Mouse (Mus musculus) 416B (cell line): Measurements from ENCODE around the gene Lrrc26.
A peak's percentile ranks its signal among the peaks of the same experiment; 100 is the strongest.

Experiments used
- DNase-seq: peaks from one replicate; pipeline ENCODE4 v3.0.0; 2011; ENCODE audit warnings: low read depth

Lrrc26 gene

DNA sequence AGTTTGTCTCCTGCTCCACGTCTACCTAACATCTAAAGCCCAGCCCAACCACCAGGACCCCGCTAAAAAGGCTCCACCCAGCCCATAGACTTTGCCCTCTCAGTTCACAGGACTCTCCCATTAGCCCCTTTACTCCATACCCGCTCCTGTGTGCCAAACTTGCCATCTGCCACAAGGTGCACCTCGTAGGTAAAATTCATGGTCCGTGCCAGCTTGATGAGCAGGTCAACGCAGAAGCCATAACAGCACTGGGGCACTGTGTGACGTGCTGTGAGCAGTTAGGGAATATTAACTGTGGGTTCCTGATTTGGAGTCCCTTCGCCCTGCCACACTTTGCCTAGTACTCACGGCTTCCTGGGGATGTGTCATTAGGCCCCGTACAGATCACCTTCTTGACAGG is 8.3 kb downstream of the Lrrc26 start:
- DNase-seq, result no peak

GRCm38 (mm10) chr2:25303452-25303851 is 13.7 kb downstream of the Lrrc26 start:
- DNase-seq, result no peak

GRCm38 (mm10) chr2:25303931-25304656 is 14.4 kb downstream of the Lrrc26 start:
- peak; percentile 69 for DNase-seq

DNA sequence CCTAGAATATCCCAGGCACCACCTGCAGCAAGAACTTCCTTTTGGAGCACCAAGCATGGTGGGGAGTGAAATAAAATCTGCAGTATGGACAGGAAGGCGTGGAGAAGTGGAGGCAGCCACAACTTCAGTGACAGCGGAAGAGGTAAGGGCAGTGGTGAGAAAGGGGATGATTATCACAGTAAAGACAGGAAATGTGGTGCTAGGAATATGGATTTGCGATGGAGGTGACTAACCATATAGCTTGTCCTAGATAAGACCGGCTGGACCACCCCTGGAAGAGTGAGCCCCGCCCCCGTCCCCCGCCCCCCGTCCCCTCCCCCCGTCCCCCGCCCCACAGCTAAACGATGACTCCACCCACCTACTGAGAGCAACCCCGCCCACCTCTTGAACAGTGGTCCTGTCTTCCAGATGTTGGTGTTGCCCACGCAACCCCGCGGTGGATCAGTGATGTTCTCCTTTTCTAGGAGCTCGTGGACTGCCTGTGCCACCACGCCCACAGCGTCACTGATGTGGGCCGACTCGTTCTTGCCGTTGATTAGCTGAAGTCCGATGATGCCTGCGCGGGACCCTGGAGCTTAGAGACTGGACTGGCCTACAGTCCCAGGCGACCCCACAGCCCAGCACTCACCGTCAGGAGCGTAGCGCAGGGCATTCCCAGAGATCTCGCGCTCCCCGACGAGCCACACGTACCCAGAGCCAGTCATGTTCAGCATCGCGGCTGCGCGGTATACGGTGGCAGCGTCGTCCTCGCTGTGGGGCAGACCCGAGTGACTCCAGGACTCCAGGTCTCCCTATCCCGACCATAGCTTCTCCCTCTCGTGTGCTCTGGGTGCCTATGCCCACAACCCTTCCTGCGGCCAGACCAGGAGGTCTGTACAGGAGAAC is 15.2 kb downstream of the Lrrc26 start:
- peak; percentile 84 for DNase-seq

GRCm38 (mm10) chr2:25305587-25306359 is 16.1 kb downstream of the Lrrc26 start:
- DNase-seq, result no peak

DNA sequence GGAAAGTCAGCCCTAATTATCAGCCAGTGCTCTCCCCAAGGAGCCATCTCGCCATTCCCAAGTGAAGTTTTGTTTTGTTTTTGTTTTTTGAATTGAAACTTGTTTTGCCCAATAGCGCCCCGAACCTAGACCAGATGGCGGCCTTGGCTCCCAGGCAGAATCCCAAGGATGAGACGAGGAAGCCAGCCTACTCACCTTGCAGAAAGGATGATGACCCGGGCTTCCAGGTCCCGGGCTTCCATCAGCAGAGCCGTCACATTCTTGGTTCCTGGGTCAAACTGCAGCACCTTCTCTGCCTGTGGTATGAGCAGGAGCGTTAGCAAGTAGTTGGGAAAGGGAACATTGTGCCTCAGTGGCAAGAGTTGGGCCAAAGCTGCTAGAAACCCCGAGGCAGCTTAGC is 20.5 kb downstream of the Lrrc26 start:
- no peak for DNase-seq

GRCm38 (mm10) chr2:25310969-25311368 is 21.3 kb downstream of the Lrrc26 start:
- DNase-seq, result no peak

DNA sequence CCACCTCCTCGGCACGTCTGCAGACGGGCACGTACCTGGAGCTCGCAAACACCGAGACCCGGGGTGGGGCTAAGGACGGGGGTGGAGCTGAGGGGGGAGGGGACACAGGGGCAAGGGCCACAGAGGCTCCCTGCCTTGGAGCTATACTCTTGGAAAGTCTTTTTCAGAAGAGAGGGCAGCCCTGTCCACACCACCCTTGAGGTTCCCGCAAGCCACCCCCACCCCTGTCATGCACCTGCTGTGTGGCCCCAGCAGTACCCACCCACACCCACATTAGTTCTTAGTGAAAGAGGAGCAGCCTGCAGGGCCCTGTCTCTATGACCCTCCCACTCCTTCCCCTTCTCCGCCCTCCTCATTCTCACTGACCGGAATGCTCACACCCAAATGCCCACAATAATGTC is 21.8 kb downstream of the Lrrc26 start:
- no peak for DNase-seq

- no peak for DNase-seq
These were observed 28.6 kb downstream of the Lrrc26 start for GRCm38 (mm10) chr2:25318119-25318966.

- no peak for DNase-seq
These were observed 29.5 kb downstream of the Lrrc26 start, which contains the start of gene Grin1 for GRCm38 (mm10) chr2:25318971-25319773. Gene Grin1, minus strand, starts transcription at chr2:25319187.

- DNase-seq, result no peak
These were observed 30.4 kb downstream of the Lrrc26 start for GRCm38 (mm10) chr2:25320084-25320483.

- no peak for DNase-seq
These were observed 36.3 kb downstream of the Lrrc26 start for GRCm38 (mm10) chr2:25326036-25326435.

GRCm38 (mm10) chr2:25328440-25328839 is 38.7 kb downstream of the Lrrc26 start:
- peak; percentile 79 for DNase-seq

DNA sequence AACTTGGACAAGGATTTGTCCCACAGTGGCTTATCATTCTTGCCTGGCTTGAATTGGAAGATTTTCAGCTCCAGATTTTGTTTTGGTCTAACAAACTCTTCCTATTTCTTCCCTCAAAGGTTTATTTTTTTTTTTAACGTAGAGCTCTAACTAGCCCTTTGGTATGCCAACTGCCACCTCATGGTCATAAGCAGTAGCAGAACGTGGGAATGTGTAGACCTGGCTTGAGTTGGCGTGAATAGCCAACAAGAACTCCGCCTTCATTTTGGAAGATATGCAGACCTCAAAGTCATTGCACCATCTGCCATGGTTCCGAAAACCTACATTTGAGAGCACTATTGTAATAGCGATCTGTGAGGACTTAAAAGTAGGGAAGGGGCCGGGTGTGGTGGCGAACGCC is 41.8 kb downstream of the Lrrc26 start:
- peak; percentile 76 for DNase-seq

DNA sequence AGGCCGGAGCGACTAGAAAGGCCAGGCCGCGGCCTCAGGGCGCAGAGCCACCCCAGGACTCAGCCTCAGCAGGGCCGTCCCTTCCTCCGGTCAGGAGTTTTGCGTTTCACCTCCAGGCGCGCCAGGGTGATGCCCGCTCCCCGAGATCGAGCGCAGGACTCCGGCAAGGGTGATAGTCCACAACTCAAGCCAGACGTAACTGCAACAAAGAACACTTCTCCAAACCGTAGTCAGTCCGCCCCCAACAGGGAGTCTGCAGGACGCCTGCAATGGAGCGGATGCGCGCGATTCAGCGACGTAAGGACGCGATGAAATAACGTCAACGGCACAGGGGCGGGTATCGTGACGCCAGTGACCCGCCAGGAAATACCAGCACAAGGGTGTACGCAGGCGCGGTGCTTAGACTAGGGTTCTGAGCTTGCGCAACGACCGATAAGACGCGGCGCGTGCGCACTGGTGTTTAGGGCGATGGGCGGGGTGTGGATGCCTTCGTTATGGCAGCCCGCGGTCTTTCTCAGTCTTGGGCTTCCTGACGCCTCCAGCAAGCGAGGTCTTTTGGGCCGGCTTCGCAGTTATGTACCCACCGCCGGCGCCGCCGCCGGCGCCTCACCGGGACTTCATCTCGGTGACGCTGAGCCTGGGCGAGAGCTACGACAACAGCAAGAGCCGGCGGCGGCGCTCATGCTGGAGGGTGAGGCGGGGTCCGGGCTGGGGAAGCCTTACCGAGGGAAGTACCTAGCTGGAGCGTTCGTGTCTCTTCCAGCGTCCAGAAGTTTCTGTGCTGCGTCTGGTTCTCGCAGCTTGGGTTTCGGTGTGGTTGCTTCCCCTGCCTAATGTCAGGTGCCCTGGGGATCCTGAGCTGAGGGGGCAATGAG is 42.8 kb downstream of the Lrrc26 start, which contains the start of gene Man1b1:
Gene Man1b1, plus strand, starts transcription at position 53 of the 875 bp plus-strand sequence.
- peak; percentile 99 for DNase-seq

GRCm38 (mm10) chr2:25333569-25333968 is 43.9 kb downstream of the Lrrc26 start:
- DNase-seq, result no peak

- DNase-seq, result no peak
These were observed 48.6 kb downstream of the Lrrc26 start for GRCm38 (mm10) chr2:25338303-25338702.
